Mouse (Mus musculus) heart, embryonic 12.5 days (tissue): ENCODE measurements at regions not wholly inside any gene's neighbourhood (a gene's known extent, or its start where the extent isn't known, plus 50 kb on each side); places are given as distances from the start of the nearest gene placed in this dataset.

Experiments used
- ATAC-seq: fragments of 200-750 bp; cut with Nextera tagmentation; 2 replicates; pipeline ENCODE4 v1.8.0; 2017; ENCODE audit warnings: moderate TSS enrichment, moderate library complexity; ENCODE audit not compliant: insufficient number of reproducible peaks, low FRiP score
- H3K27ac ChIP-seq: fragments of 300-500 bp; sonication (generic); 2 replicates; pipeline ENCODE4 v1.5.1; 2016; ENCODE audit warnings: mild to moderate bottlenecking, moderate library complexity; ENCODE audit not compliant: poor library complexity, severe bottlenecking
- H3K27me3 ChIP-seq: fragments of 300-500 bp; sonication (generic); replicated peaks from 2 replicates; pipeline ENCODE4 v1.6.1; 2016; ENCODE audit warnings: mild to moderate bottlenecking, moderate library complexity
- H3K36me3 ChIP-seq: fragments of 300-500 bp; sonication (generic); 2 replicates; pipeline ENCODE4 v1.6.1; 2016; ENCODE audit warnings: mild to moderate bottlenecking, moderate library complexity
- H3K4me1 ChIP-seq: fragments of 300-500 bp; sonication (generic); replicated peaks from 2 replicates; pipeline ENCODE4 v1.6.1; 2016; ENCODE audit warnings: mild to moderate bottlenecking
- H3K4me2 ChIP-seq: fragments of 300-500 bp; sonication (generic); 2 replicates; pipeline ENCODE4 v1.6.1; 2016; ENCODE audit warnings: mild to moderate bottlenecking, moderate library complexity
- H3K4me3 ChIP-seq: fragments of 300-500 bp; sonication (generic); 2 replicates; pipeline ENCODE4 v1.5.1; 2016; ENCODE audit warnings: mild to moderate bottlenecking
- H3K9ac ChIP-seq: fragments of 300-500 bp; sonication (generic); 2 replicates; pipeline ENCODE4 v1.6.1; 2016; ENCODE audit warnings: mild to moderate bottlenecking, moderate library complexity
- H3K9me3 ChIP-seq: fragments of 300-500 bp; sonication (generic); replicated peaks from 2 replicates; pipeline ENCODE4 v1.6.1; 2016; ENCODE audit warnings: mild to moderate bottlenecking, moderate library complexity
- WGBS: fragments of 180-500 bp; shearing (Covaris S2); methylation state at CpG from one replicate; pipeline ENCODE4 v1.1.7; 2016; 5-methylcytosine and 5-hydroxymethylcytosine counted together

DNA sequence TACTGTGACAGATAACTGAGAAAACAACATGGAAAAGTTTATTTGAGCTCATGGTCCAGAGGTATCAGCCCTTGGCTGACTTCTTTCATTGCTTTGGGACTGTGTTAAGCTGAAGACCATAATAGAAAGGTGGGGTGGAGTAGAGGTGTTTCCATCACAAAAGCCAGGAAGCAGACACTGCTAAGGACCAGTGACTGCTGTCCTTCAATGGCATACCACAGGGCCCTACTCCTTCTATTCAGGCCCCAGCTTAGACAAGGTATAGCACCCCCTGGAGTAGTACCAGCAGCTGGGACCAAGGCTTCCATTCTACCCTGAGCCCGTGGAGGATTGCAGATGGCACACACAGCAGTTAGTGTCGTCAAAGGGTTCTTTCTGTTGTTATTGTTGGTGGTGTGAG lies 151.4 kb upstream of the Grik3 start:
- Histone ChIP-seq H3K4me2 (no peak overlapping the region), H3K9me3 (no peaks in the 10 kb centered on the region; the same call in 1 of the 2 replicates), H3K4me1 (no peaks in the 10 kb centered on the region), H3K27ac (no peak overlapping the region), H3K36me3 (no peaks in the 10 kb centered on the region), H3K27me3 (no peaks in the 10 kb centered on the region), H3K4me3 (no peak overlapping the region), H3K9ac (no peak overlapping the region)
- no peak for ATAC-seq
- WGBS, result 45% methylated on average over 2 of the region's 2 CpGs

DNA sequence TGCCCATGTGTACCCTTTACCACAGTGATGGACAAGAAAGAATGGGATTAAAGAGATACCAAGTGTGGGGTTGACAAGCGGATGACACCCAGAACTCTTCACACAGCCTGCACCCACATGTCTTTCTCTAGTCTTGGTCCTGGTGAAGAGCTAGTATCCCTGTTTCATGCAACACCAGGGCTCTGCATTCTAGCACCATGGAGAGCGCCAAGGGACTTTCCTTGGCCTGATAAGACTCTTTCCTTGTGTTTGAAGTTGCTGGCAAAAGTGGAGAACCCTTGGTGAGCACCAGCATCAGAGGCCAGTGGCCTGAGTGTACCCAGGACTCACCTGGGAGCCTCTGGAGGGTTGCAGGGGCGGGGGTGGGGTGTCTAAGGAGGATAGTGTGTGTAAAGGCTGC lies 161.7 kb upstream of the Grik3 start:
- no peaks in the 10 kb centered on the region for H3K36me3 ChIP-seq
- H3K9ac ChIP-seq, result no peak overlapping the region
- no peak overlapping the region for H3K4me2 ChIP-seq
- no peaks in the 10 kb centered on the region for H3K4me1 ChIP-seq
- H3K9me3 ChIP-seq, result no peaks in the 10 kb centered on the region
- 11% methylated on average over 3 of the region's 3 CpGs for WGBS
- H3K27ac ChIP-seq, result no peak overlapping the region
- no peak overlapping the region for H3K4me3 ChIP-seq
- no peak for ATAC-seq
- H3K27me3 ChIP-seq, result 0 out of 2 replicates have a peak, but pooled peaks cover 5% of the 10 kb centered on the region

DNA sequence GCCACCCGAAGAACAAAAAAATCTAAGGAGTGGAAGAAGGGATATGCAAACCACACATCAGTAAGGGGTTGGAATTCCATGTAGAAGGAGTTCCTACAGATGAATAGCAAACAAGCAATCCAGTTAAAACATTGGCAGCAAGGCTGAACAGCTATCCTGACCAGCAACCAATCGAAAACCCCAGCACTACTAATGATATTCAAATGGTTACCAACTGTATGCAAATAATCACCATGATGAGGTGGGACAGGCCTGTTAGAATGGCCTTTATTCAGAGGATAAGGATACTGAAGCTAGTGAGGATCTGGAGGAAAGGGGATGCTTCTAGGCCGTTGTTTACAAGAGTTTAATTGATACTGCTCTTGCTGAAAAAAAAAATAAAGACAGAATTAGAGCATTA lies 166.0 kb upstream of the Grik3 start:
- Histone ChIP-seq H3K27ac (no peak overlapping the region), H3K9ac (no peak overlapping the region), H3K27me3 (0 out of 2 replicates have a peak, but pooled peaks cover 8% of the 10 kb centered on the region), H3K4me1 (no peaks in the 10 kb centered on the region), H3K9me3 (no peaks in the 10 kb centered on the region), H3K4me2 (no peak overlapping the region), H3K36me3 (no peaks in the 10 kb centered on the region), H3K4me3 (no peak overlapping the region)
- no peak for ATAC-seq
- WGBS, result 60% methylated on average over 3 of the region's 3 CpGs

DNA sequence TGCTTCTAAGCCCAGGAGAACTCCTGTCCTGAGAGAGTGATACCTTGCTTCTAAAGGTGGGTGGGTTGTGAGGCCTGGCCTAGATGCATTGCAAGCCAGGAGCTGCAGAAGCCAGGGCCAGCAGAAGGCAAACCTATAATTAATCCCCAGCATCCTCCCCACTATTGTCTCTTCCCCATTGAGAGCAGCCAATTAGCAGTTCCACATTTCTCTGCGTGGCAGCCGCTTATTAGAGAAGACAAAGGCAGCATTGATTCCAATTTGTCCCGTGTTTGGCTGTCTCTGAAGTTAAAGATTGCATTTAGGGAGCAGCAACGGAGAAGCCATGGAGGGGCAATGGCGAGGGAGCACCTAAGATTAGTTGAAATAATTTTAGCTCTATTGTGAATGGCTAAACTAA lies 171.2 kb upstream of the Grik3 start:
- Histone ChIP-seq H3K9me3 (no peaks in the 10 kb centered on the region), H3K4me1 (no peaks in the 10 kb centered on the region), H3K27ac (no peak overlapping the region), H3K36me3 (no peaks in the 10 kb centered on the region), H3K4me2 (no peak overlapping the region), H3K9ac (no peak overlapping the region), H3K4me3 (no peak overlapping the region), H3K27me3 (peaks cover 26% of the 10 kb centered on the region)
- no peak for ATAC-seq
- 48% methylated on average over 5 of the region's 5 CpGs for WGBS

DNA sequence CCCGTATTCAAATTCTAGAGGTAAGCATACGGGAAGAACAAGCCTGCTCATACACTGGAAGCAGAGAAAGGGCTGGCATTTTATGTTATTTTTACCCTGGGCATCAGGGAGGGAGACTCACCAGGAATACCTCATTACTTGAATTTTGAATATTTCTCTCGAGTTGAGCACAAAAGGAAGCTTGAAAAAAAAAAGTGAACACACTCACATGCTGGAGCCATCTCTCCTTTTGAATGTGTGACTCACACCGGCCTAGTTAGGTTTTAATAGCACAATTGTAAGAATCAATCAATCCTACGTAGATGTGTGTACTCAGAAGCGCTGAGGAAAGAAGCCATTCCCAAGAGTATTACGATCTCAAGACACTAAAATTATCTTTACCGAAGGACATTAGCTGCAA lies 172.2 kb upstream of the Grik3 start:
- no peak overlapping the region for H3K9ac ChIP-seq
- ATAC-seq, result no peak
- peaks cover 33% of the 10 kb centered on the region for H3K27me3 ChIP-seq
- no peaks in the 10 kb centered on the region for H3K4me1 ChIP-seq
- H3K9me3 ChIP-seq, result no peaks in the 10 kb centered on the region
- H3K27ac ChIP-seq, result no peak overlapping the region
- H3K36me3 ChIP-seq, result no peaks in the 10 kb centered on the region
- 38% methylated on average over 8 of the region's 8 CpGs for WGBS
- no peak overlapping the region for H3K4me3 ChIP-seq
- H3K4me2 ChIP-seq, result no peak overlapping the region

DNA sequence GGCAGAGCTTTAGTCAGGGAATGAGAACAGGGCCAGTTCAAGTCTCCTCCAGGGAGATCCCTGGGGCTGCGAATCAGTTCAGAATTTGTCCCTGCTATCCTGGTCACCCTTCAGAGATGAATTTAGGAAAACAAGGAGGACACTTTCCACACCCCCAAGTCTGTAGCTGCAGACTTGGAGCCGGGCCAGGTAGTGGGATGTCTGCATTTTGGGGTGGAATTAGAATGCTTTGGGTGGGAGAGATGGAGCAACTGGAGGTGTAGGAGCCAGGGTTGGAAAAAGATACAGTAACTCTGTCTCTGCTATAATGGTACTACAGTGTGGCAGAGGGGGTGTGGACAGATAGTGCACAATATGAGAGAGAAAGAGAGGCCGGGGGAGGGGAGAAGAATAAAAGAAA lies 173.6 kb upstream of the Grik3 start:
- 57% methylated on average over 3 of the region's 3 CpGs for WGBS
- peaks cover 38% of the 10 kb centered on the region for H3K27me3 ChIP-seq
- H3K4me2 ChIP-seq, result no peak overlapping the region
- H3K4me3 ChIP-seq, result no peak overlapping the region
- H3K4me1 ChIP-seq, result no peaks in the 10 kb centered on the region
- no peak overlapping the region for H3K9ac ChIP-seq
- H3K27ac ChIP-seq, result no peak overlapping the region
- H3K36me3 ChIP-seq, result no peaks in the 10 kb centered on the region
- no peak for ATAC-seq
- no peaks in the 10 kb centered on the region for H3K9me3 ChIP-seq

DNA sequence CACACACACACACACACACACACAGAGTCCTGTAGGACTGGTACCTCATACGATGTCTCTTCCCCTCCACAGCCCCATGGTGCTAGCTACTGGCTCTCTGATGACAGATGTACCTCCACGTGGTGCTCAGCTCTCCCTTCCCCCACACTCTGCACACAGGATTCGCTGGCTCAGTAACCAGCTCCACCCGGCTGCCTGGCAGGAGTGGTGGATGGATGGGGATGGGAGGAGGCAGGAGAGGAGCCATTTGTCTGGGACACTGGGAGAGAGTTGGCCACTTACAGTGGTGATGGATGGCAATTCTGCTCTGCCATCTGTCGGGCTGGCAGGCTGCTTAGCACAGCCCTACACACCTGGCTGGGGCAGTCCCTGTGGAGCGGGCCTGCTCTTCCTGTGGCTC lies 174.7 kb upstream of the Grik3 start:
- Histone ChIP-seq H3K36me3 (no peaks in the 10 kb centered on the region), H3K4me2 (no peak overlapping the region), H3K4me1 (no peaks in the 10 kb centered on the region), H3K9me3 (no peaks in the 10 kb centered on the region), H3K27ac (no peak overlapping the region), H3K9ac (no peak overlapping the region), H3K4me3 (no peak overlapping the region), H3K27me3 (peaks cover 38% of the 10 kb centered on the region)
- ATAC-seq, result no peak; the same call in 1 of the 2 replicates
- 14% methylated on average over 6 of the region's 6 CpGs for WGBS

DNA sequence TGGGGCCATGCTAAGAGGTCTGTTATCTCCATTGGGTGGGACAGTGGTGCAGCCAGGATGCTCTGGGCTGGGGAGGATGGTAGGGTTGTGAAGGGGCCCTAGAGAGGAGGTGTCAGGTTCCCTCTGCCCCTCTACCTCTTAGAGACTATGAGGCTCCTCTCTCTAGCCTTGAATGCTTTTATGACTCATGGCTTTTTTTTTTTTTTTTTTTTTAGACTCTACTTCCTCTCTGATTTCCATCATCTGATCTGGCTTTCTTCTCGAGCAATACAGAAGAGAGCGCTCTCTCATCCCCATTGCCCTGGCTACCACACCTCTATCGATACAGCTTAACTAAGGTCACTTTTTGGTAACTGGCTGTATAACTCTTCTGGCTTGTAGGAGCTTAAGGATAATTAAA lies 176.6 kb upstream of the Grik3 start:
- no peak overlapping the region for H3K4me2 ChIP-seq
- H3K9ac ChIP-seq, result no peak overlapping the region
- no peak overlapping the region for H3K4me3 ChIP-seq
- H3K27me3 ChIP-seq, result peaks cover 34% of the 10 kb centered on the region
- no peaks in the 10 kb centered on the region for H3K36me3 ChIP-seq
- H3K27ac ChIP-seq, result no peak overlapping the region
- no peaks in the 10 kb centered on the region for H3K9me3 ChIP-seq
- 73% methylated on average over 3 of the region's 3 CpGs for WGBS
- no peaks in the 10 kb centered on the region for H3K4me1 ChIP-seq
- ATAC-seq, result no peak

DNA sequence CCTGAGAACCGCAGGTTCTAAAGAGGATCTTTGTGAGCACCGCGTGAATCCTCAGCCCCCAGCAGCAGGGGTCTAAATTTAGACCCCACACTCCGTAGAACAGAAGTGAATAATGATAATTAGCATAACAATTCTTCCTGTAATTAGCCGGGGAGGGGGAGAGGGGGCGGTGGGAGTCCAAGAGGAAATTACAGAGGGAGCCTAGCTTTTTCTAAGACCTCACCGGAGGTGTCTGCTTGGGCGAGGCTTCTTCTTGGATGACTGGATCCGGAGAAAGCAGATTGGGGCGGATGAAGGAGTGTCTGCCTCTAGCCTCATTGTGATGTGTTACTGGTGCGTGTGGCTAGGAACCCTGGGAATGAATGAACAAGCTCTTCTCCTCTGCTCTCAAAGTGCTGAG lies 177.2 kb upstream of the Grik3 start:
- no peaks in the 10 kb centered on the region for H3K4me1 ChIP-seq
- no peaks in the 10 kb centered on the region for H3K9me3 ChIP-seq
- no peaks in the 10 kb centered on the region for H3K36me3 ChIP-seq
- peaks cover 31% of the 10 kb centered on the region for H3K27me3 ChIP-seq
- WGBS, result 12% methylated on average over 11 of the region's 11 CpGs
- no peak overlapping the region for H3K4me3 ChIP-seq
- ATAC-seq, result no peak
- H3K4me2 ChIP-seq, result no peak overlapping the region
- no peak overlapping the region for H3K9ac ChIP-seq
- no peak overlapping the region for H3K27ac ChIP-seq

DNA sequence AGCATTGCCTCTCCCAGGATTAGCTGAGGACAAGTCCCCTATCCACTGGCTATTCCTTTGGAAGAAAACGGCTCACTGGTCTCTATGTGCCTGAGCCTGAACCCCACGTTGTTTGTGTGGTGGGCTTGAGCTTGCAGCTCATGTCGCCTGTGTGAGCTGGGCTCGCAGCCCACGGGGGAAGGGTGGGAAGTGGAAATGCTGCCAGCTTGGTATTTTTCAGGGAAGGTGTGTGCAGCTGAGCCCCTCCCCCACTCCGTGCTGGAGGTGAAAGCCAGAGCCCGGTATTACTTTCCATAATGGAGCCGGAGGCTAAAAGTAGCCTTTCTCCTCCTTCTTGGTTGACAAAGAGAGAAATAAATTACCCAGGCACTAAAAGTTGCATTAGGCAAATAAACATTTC lies 180.5 kb upstream of the Zc3h12a start:
- H3K4me1 ChIP-seq, result no peaks in the 10 kb centered on the region
- H3K27me3 ChIP-seq, result peaks cover 24% of the 10 kb centered on the region
- no peak overlapping the region for H3K9ac ChIP-seq
- H3K4me3 ChIP-seq, result no peak overlapping the region
- WGBS, result 37% methylated on average over 8 of the region's 8 CpGs
- ATAC-seq, result no peak
- no peaks in the 10 kb centered on the region for H3K36me3 ChIP-seq
- no peaks in the 10 kb centered on the region for H3K9me3 ChIP-seq
- H3K4me2 ChIP-seq, result no peak overlapping the region
- no peak overlapping the region for H3K27ac ChIP-seq

DNA sequence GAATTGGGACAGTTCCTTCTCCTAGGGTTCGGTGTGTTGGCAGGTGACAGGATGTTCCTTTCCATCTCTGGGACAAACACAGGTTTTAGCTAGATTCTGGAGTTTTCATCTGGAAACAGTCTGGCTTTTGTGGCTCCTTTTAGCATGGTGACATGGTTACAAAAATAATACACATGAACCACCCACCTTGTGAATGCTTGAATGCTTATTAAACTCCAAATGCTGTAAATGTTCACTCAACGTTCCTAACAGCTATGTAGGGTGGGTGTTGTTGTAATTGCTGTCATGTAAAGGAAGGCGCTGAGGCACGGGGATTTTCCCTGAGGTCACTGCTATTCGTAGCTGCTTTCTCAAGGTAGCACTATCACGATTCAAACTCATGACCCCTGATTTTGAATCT lies 178.1 kb upstream of the Zc3h12a start:
- H3K9me3 ChIP-seq, result no peaks in the 10 kb centered on the region
- no peak overlapping the region for H3K9ac ChIP-seq
- H3K27ac ChIP-seq, result no peak overlapping the region
- ATAC-seq, result no peak
- 70% methylated on average over 6 of the region's 6 CpGs for WGBS
- no peak overlapping the region for H3K4me2 ChIP-seq
- no peak overlapping the region for H3K4me3 ChIP-seq
- no peaks in the 10 kb centered on the region for H3K36me3 ChIP-seq
- H3K4me1 ChIP-seq, result no peaks in the 10 kb centered on the region
- H3K27me3 ChIP-seq, result peaks cover 25% of the 10 kb centered on the region; the same call in 1 of the 2 replicates

DNA sequence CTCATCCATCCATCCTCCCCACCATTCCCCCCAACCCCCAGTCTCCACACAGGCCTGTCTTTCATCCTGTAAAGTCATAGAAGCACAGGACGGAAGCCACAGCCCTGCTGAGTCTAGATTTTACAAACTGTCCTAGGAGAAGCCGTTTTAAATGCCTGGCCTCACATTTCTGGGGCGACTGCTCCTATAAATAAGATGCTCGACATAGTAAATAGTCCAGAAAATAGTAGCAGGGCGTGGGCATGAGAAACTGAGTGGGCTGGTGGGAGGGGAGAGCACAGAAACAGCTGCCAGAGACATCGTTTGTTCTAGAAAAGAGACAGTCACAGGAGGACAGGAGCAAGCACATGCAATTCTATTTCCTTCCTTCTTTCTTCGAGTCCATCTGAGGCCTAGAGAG lies 175.0 kb upstream of the Zc3h12a start:
- peaks cover 19% of the 10 kb centered on the region; the same call in 1 of the 2 replicates for H3K27me3 ChIP-seq
- no peak for ATAC-seq
- WGBS, result 56% methylated on average over 7 of the region's 7 CpGs

More for the DNA sequence above, 175.0 kb upstream of the Zc3h12a start:
- Histone ChIP-seq H3K27ac (no peak overlapping the region), H3K9me3 (no peaks in the 10 kb centered on the region), H3K4me1 (no peaks in the 10 kb centered on the region), H3K4me2 (no peak overlapping the region), H3K9ac (no peak overlapping the region), H3K36me3 (no peaks in the 10 kb centered on the region), H3K4me3 (no peak overlapping the region)
